Mouse (Mus musculus) embryonic fibroblast, embryonic 13.5 days (primary cell): Measurements from ENCODE around the gene Ccl20.

ENCODE experiments used
- CTCF ChIP-seq: IDR thresholded peaks from 2 replicates; pipeline ENCODE4 v1.5.1; 2011; ENCODE audit warnings: mild to moderate bottlenecking, control low read depth, low read length, moderate library complexity, borderline replicate concordance; ENCODE audit not compliant: insufficient read depth
- POLR2A ChIP-seq: IDR thresholded peaks from 2 replicates; pipeline ENCODE4 v1.6.1; 2011; ENCODE audit warnings: low read depth, mild to moderate bottlenecking, control low read depth, low read length, moderate library complexity

- TF ChIP-seq CTCF = no peak
- no peak for TF ChIP-seq POLR2A
These were observed 19.6 kb upstream of the Ccl20 start for GRCm38 (mm10) chr1:83096935-83097334.
